Mouse (Mus musculus): ENCODE measurements around the gene Tns1. TPM values are rescaled to one million over a fixed set of nuclear protein-coding genes. Genes with fewer than 3 reads are reported as not detected.

The Tns1 gene
- total and polyA plus RNA-seq, 2 experiments from 2014 or later: 11.7 to 28.0 TPM

DNA sequence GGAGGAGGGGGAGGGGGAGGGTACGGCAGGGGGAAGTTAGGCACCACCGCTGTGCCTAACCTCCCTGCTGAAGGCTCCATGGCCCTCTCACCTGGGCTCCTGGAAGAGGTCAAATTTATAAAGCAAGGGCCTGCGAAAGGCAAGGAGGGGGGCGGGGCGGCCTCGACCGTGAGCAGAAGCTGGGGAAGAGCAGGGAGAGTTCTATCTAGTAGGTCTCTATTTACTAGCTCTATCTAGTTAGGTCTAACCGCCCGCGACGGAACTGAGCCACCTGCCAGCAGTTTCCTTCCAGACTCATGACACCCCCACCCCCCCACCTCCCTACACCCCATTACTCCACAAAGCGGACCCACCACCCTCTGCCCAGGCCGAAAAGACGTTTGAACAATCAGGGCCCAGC, 56.4 kb downstream of the Tns1 start:
- H3K27me3 ChIP-seq (ENCODE audit: insufficient read depth, low read length): no peaks in the 10 kb centered on the region
- no peaks in the 10 kb centered on the region for H3K9me3 ChIP-seq (ENCODE audit: low read length)
- H3K4me3 ChIP-seq (ENCODE audit: low read length): peak overlapping the region; percentile 25; the same call in 1 of the 2 replicates
- 25% methylated on average over 14 of the region's 14 CpGs for WGBS
- H3K27ac ChIP-seq: no peak overlapping the region
- peak overlapping the region; percentile 57 for H3K4me2 ChIP-seq (ENCODE audit: low read depth, low read length)
- TF ChIP-seq CTCF (IDR thresholded peaks at IDR 0.05; ENCODE audit: low read depth): no peak
- DNase-seq (ENCODE audit: low spot score): no peak
- no peak overlapping the region for H3K9ac ChIP-seq (replicated peaks; ENCODE audit: low read length)
- H3K36me3 ChIP-seq (ENCODE audit: insufficient read depth, low read length): no peaks in the 10 kb centered on the region
- ATAC-seq: no peak
- H3K4me1 ChIP-seq (ENCODE audit: insufficient read depth, low read length): peaks cover 7% of the 10 kb centered on the region

DNA sequence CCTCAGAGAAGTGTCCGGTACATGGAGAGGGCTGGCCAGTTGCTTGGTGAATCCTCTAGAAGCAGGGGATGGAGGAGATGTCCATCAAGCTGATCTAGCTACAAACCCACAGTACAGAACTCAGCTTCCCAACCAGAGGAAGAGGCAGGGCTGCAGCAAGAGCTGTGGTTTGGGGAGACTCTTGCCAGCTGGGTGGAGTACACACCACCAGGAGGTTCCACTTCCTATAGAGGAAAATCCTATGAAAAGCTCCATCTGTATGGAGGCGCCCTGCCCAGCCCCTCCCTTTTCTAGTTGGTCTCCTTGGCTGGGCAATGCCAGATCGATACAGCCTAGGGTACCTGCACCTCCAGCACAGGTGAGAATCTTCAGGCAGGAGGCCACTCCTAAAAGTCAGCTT, 57.7 kb downstream of the Tns1 start:
- 84% methylated on average over 3 of the region's 3 CpGs for WGBS
- ATAC-seq (no peak), DNase-seq (ENCODE audit: low spot score) (no peak)
- no peaks in the 10 kb centered on the region for H3K36me3 ChIP-seq (ENCODE audit: insufficient read depth, low read length)
- H3K27ac ChIP-seq: no peak overlapping the region
- no peak overlapping the region for H3K4me2 ChIP-seq (ENCODE audit: low read depth, low read length)
- H3K9me3 ChIP-seq (ENCODE audit: low read length): no peaks in the 10 kb centered on the region
- H3K9ac ChIP-seq (replicated peaks; ENCODE audit: low read length): no peak overlapping the region
- no peaks in the 10 kb centered on the region for H3K27me3 ChIP-seq (ENCODE audit: insufficient read depth, low read length)
- H3K4me1 ChIP-seq (ENCODE audit: insufficient read depth, low read length): peaks cover 7% of the 10 kb centered on the region
- no peak for TF ChIP-seq CTCF (IDR thresholded peaks at IDR 0.05; ENCODE audit: low read depth)
- no peak overlapping the region for H3K4me3 ChIP-seq (ENCODE audit: low read length)

DNA sequence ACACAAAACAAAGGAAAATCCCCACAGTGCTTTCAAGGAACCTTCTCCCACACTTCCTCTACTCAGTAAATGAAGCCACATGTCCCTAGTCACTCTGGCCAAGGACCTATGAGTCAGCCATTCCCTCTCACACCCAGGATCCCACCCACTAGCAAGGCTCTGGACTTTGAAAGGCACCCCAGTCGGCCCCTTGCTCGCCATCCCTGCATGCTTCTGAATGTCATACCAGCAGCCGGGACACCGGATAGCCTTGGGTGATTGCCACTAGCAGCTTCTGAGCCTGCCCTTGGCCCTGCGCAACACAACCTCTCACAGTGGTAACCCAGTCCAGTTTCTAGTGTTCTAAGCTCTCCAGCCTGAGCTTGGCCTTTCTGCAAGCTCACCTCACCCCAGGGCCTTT, 58.2 kb downstream of the Tns1 start:
- H3K36me3 ChIP-seq (ENCODE audit: insufficient read depth, low read length): no peaks in the 10 kb centered on the region
- no peak overlapping the region for H3K9ac ChIP-seq (replicated peaks; ENCODE audit: low read length)
- H3K4me1 ChIP-seq (ENCODE audit: insufficient read depth, low read length): peaks cover 7% of the 10 kb centered on the region
- WGBS: 81% methylated on average over 5 of the region's 5 CpGs
- H3K4me2 ChIP-seq (ENCODE audit: low read depth, low read length): no peak overlapping the region
- ATAC-seq: no peak
- H3K9me3 ChIP-seq (ENCODE audit: low read length): no peaks in the 10 kb centered on the region
- H3K27ac ChIP-seq: no peak overlapping the region
- H3K27me3 ChIP-seq (ENCODE audit: insufficient read depth, low read length): no peaks in the 10 kb centered on the region
- no peak for DNase-seq (ENCODE audit: low spot score)
- no peak overlapping the region for H3K4me3 ChIP-seq (ENCODE audit: low read length)
- no peak for TF ChIP-seq CTCF (IDR thresholded peaks at IDR 0.05; ENCODE audit: low read depth)

DNA sequence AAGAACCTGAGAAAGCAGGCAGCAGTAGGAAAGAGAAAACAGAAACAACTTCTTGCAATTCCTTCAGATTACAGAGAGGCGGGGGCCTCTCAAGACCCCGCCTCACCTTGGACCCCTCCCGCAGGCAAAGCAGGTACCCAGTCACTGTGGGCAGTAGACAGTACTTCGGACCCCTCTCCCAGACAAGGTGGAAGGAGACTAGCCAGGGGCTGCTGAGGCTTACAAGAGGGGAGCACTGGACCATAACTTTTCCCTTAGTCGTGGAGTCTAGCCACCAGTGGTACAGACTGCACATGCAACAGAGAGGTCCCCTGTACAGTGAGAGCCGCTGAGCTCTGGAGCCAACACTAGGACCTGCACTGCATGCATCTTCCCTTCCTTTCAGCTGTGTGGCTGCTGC, 64.2 kb downstream of the Tns1 start:
- no peak for DNase-seq (ENCODE audit: low spot score)
- WGBS: 79% methylated on average over 6 of the region's 6 CpGs
- Histone ChIP-seq H3K4me2 (ENCODE audit: low read depth, low read length) (no peak overlapping the region), H3K9ac (replicated peaks; ENCODE audit: low read length) (no peak overlapping the region), H3K36me3 (ENCODE audit: insufficient read depth, low read length) (no peaks in the 10 kb centered on the region), H3K9me3 (ENCODE audit: low read length) (no peaks in the 10 kb centered on the region), H3K27ac (no peak overlapping the region), H3K4me1 (ENCODE audit: insufficient read depth, low read length) (no peaks in the 10 kb centered on the region), H3K27me3 (ENCODE audit: insufficient read depth, low read length) (no peaks in the 10 kb centered on the region), H3K4me3 (ENCODE audit: low read length) (no peak overlapping the region)
- no peak for ATAC-seq
- TF ChIP-seq CTCF (IDR thresholded peaks at IDR 0.05; ENCODE audit: low read depth): no peak

DNA sequence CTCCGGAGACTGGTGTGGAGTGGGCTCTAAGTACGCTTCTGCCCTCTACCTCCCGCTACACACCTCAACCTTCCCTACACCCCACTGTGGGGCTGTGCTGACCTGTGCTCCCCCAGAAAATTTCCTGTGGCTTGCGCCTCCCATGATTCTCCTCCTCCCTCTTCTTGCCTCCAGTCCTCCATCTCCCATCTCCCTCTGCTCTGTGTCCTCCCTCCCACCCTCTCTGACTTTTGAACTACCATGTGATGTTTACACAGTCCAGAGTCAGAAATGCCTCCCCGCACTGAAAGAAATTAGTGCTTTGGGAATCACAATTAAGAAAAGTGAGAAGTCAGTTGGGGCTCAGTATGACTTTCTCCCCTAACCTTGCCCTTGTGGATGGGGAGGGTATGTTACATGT, 64.7 kb downstream of the Tns1 start:
- Histone ChIP-seq H3K9ac (replicated peaks; ENCODE audit: low read length) (no peak overlapping the region), H3K9me3 (ENCODE audit: low read length) (no peaks in the 10 kb centered on the region), H3K36me3 (ENCODE audit: insufficient read depth, low read length) (no peaks in the 10 kb centered on the region), H3K4me1 (ENCODE audit: insufficient read depth, low read length) (no peaks in the 10 kb centered on the region), H3K27me3 (ENCODE audit: insufficient read depth, low read length) (no peaks in the 10 kb centered on the region), H3K4me3 (ENCODE audit: low read length) (no peak overlapping the region), H3K27ac (no peak overlapping the region), H3K4me2 (ENCODE audit: low read depth, low read length) (no peak overlapping the region)
- no peak for TF ChIP-seq CTCF (IDR thresholded peaks at IDR 0.05; ENCODE audit: low read depth)
- WGBS: 94% methylated on average over 5 of the region's 5 CpGs
- DNase-seq (ENCODE audit: low spot score) (no peak), ATAC-seq (no peak)

DNA sequence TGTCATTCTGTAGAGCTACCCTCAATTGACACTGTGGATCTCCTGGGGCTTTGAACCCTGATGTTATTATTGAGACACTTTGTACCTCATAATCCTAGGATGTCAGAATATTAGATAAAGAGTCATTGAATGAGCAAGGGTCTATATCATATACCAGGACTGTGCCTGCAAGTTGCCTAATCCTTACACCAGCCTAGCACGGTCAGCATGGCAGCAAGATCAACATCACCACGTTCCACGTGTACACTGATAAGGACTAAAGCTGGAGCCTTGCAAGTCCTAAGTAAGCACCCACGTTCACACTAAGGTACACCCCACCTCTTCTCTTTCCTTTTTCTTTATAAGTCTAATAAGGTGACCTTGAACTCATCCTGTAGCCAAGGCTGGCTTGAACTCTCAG, 65.5 kb downstream of the Tns1 start:
- DNase-seq (ENCODE audit: low spot score): no peak
- H3K27ac ChIP-seq: no peak overlapping the region
- H3K9me3 ChIP-seq (ENCODE audit: low read length): no peaks in the 10 kb centered on the region
- no peak overlapping the region for H3K9ac ChIP-seq (replicated peaks; ENCODE audit: low read length)
- H3K27me3 ChIP-seq (ENCODE audit: insufficient read depth, low read length): no peaks in the 10 kb centered on the region
- no peak overlapping the region for H3K4me3 ChIP-seq (ENCODE audit: low read length)
- TF ChIP-seq CTCF (IDR thresholded peaks at IDR 0.05; ENCODE audit: low read depth): no peak
- H3K4me1 ChIP-seq (ENCODE audit: insufficient read depth, low read length): no peaks in the 10 kb centered on the region
- no peak overlapping the region for H3K4me2 ChIP-seq (ENCODE audit: low read depth, low read length)
- ATAC-seq: no peak
- WGBS: 88% methylated on average over 4 of the region's 4 CpGs
- no peaks in the 10 kb centered on the region for H3K36me3 ChIP-seq (ENCODE audit: insufficient read depth, low read length)

DNA sequence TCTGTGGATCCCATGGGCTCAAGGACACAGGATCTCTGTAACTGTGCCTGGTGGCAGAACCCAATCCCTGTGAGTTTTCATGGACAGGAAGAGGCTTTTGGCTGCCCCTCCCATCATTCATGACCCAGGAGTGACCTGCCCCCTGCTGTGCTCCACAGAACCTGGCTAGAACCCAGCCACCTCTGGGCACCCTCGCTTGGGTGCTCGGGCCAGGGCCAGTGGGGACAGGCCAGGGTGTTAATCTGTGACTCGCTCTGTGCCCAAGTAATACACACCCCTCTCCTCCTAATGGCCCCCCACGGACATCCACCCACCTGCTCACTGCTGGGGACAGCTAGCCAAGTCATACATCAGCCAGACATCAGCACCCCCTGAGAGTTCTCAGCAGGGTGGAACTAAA, 65.9 kb downstream of the Tns1 start:
- H3K9ac ChIP-seq (replicated peaks; ENCODE audit: low read length): no peak overlapping the region
- no peak for DNase-seq (ENCODE audit: low spot score)
- H3K36me3 ChIP-seq (ENCODE audit: insufficient read depth, low read length): no peaks in the 10 kb centered on the region
- no peak for TF ChIP-seq CTCF (IDR thresholded peaks at IDR 0.05; ENCODE audit: low read depth)
- no peak overlapping the region for H3K27ac ChIP-seq
- H3K4me3 ChIP-seq (ENCODE audit: low read length): no peak overlapping the region
- no peak for ATAC-seq
- H3K9me3 ChIP-seq (ENCODE audit: low read length): no peaks in the 10 kb centered on the region
- H3K4me1 ChIP-seq (ENCODE audit: insufficient read depth, low read length): no peaks in the 10 kb centered on the region
- H3K27me3 ChIP-seq (ENCODE audit: insufficient read depth, low read length): no peaks in the 10 kb centered on the region
- 82% methylated on average over 4 of the region's 4 CpGs for WGBS
- no peak overlapping the region for H3K4me2 ChIP-seq (ENCODE audit: low read depth, low read length)
